Mouse (Mus musculus): ENCODE results near the gene Ctdnep1. TPM values are rescaled to one million over a fixed set of nuclear protein-coding genes. Genes with fewer than 3 reads are reported as not detected.

The Ctdnep1 gene
- polyA plus RNA-seq, 1 experiment from 2014 or later = 24.4 TPM

DNA sequence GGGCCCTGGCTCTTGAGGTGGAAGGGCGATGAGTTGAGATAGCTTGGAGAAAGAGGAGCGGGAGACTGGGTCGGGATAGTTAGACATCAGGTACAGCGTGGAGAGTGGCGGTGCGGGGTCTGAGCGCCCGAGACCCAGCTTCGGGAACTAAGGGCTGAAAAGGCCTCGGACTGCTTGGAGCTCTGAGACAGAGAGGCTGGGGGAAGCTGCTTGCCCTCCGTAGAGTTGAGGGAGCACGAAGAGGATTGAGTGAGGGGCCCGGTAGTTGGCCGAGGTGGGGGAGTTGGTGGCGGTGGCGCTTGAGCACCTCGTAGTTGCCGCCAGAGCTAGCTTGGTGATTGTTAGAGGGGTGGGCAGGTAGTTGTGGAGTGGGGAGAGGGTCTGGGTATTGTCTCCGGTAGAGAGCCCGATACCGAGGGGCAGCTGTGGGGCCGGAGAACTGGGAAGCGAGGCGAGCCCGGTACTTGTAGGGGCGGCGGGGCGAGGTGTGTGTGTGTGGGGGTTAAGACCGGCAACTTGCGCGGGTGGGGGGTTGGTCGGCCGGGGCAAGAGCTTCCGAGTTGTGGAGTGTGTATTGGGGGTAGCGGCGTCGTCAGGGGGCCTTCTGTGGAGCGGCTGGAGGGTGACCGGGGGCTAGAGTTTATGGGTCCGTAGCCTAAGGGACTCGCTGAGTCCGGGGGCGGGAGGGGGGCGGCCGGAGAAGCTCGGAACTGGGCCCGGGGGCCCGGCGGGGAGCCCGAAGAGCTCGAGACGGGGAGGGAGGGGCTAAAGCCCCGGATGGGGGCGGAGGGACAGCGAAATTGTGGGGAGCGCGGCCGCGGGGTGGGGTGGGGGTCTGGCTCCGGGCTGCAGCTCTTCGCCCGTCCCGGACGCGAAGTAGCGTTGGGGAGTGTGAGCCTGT, 15.5 kb downstream of the Ctdnep1 start:
- Histone ChIP-seq H3K9ac (ENCODE audit: low read depth, low read length) (peak overlapping the region; percentile 90), H3K27me3 (ENCODE audit: control insufficient read depth, insufficient read depth, low read depth, low read length) (no peaks in the 10 kb centered on the region), H3K36me3 (ENCODE audit: control insufficient read depth, insufficient read depth, low read length) (peaks cover 7% of the 10 kb centered on the region), H3K27ac (ENCODE audit: low read length) (peak overlapping the region; percentile 90), H3K9me3 (replicated peaks; ENCODE audit: control insufficient read depth, low read length, poor library complexity, severe bottlenecking) (no peaks in the 10 kb centered on the region), H3K4me2 (ENCODE audit: low read length) (peak overlapping the region; percentile 81), H3K4me3 (ENCODE audit: low read depth, low read length) (peak overlapping the region; percentile 90), H3K4me1 (ENCODE audit: control insufficient read depth, insufficient read depth, low read length) (peaks cover 29% of the 10 kb centered on the region)
- 1% methylated on average over 55 of the region's 66 CpGs for WGBS
- ATAC-seq = no peak; the same call in 1 of the 2 replicates

DNA sequence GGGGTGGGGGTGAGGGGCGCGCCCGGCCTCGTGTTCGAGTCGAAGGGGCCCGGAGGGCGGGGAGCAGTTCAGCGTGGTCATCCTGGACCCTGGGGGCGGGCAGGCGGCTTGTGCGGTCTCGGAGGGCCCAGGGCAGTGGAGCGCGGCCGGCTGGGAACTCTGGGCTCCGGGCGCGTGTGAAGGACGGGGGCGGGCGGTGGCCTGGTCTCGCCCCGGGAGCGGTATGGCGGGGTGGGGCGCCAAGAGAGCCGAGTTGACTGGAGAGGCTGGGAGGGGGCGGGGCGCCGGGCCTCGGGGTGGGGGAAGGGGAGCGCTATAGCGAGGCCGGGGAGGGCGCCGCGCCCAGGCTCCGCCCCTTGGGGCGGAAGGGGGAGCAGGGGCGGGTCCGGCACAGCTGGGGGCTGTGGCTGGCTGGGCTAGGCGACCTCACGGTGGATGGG, 16.1 kb downstream of the Ctdnep1 start:
- Histone ChIP-seq H3K36me3 (ENCODE audit: control insufficient read depth, insufficient read depth, low read length) (peaks cover 7% of the 10 kb centered on the region), H3K9ac (ENCODE audit: low read depth, low read length) (peak overlapping the region; percentile 90), H3K4me2 (ENCODE audit: low read length) (peak overlapping the region; percentile 81), H3K4me3 (ENCODE audit: low read depth, low read length) (peak overlapping the region; percentile 90), H3K4me1 (ENCODE audit: control insufficient read depth, insufficient read depth, low read length) (peaks cover 36% of the 10 kb centered on the region), H3K9me3 (replicated peaks; ENCODE audit: control insufficient read depth, low read length, poor library complexity, severe bottlenecking) (no peaks in the 10 kb centered on the region), H3K27ac (ENCODE audit: low read length) (peak overlapping the region; percentile 90), H3K27me3 (ENCODE audit: control insufficient read depth, insufficient read depth, low read depth, low read length) (no peaks in the 10 kb centered on the region)
- no peak for ATAC-seq
- WGBS = under 1% methylated on average over 25 of the region's 44 CpGs

DNA sequence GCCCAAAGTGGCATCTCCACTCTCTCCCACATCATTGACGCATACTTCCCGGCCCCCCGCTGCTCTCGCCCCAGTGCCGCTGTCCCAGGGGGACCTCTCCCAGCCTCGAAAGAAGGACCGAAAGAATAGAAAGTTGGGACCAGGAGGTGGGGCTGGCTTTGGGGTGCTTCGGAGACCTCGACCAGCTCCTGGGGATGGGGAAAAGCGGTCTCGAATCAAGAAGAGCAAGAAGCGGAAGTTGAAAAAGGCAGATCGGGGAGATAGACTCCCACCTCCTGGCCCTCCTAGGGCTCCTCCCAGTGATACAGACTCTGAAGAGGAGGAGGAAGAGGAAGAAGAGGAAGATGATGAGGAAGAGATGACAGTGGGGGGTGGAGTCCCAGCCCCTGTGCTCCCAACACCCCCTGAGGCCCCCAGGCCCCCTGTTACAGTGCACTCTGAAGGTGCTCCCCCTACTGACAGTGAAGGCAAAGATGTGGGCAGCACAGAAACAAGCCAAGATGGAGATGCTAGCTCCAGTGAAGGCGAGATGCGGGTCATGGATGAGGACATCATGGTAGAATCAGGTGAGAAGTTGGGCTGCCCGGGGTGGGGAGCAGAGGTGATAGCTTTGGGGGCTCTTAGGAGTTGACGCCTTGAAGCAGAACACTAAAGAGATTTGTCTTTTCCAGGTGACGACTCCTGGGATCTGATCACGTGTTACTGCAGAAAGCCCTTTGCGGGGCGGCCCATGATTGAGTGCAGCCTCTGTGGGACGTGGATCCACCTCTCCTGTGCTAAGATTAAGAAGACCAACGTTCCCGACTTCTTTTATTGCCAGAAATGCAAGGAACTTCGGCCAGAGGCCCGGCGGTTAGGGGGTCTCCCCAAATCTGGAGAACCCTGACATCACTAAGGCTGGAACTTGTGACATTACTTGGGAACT, 17.9 kb downstream of the Ctdnep1 start:
- H3K4me3 ChIP-seq (ENCODE audit: low read depth, low read length) = no peak overlapping the region
- ATAC-seq = no peak
- H3K9me3 ChIP-seq (replicated peaks; ENCODE audit: control insufficient read depth, low read length, poor library complexity, severe bottlenecking) = no peaks in the 10 kb centered on the region
- H3K27me3 ChIP-seq (ENCODE audit: control insufficient read depth, insufficient read depth, low read depth, low read length) = no peaks in the 10 kb centered on the region
- no peak overlapping the region for H3K4me2 ChIP-seq (ENCODE audit: low read length)
- H3K27ac ChIP-seq (ENCODE audit: low read length) = no peak overlapping the region
- peaks cover 7% of the 10 kb centered on the region for H3K36me3 ChIP-seq (ENCODE audit: control insufficient read depth, insufficient read depth, low read length)
- 91% methylated on average over 27 of the region's 27 CpGs for WGBS
- no peak overlapping the region for H3K9ac ChIP-seq (ENCODE audit: low read depth, low read length)
- H3K4me1 ChIP-seq (ENCODE audit: control insufficient read depth, insufficient read depth, low read length) = peaks cover 44% of the 10 kb centered on the region

DNA sequence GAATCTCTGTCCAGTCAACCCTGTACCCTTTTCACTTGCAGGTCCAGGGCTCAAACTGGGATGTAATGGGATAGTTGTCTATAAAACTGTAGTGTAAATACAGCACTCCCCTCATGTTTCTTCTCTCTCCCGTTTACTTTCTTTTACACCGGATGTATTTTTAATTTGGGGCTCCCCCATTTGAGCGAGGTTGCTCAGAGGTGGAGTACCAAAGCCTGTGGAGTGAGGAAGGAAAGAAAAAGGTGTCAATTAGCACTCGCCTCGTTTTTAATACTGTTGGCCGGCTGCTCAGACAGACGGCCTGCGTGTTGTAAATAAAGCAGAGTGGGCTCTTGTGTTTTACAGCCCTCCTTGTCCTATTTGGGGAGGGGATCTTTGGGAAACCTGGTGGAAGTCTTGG, 18.7 kb downstream of the Ctdnep1 start:
- Histone ChIP-seq H3K4me1 (ENCODE audit: control insufficient read depth, insufficient read depth, low read length) (peaks cover 44% of the 10 kb centered on the region), H3K27me3 (ENCODE audit: control insufficient read depth, insufficient read depth, low read depth, low read length) (no peaks in the 10 kb centered on the region), H3K9ac (ENCODE audit: low read depth, low read length) (no peak overlapping the region), H3K9me3 (replicated peaks; ENCODE audit: control insufficient read depth, low read length, poor library complexity, severe bottlenecking) (no peaks in the 10 kb centered on the region), H3K4me2 (ENCODE audit: low read length) (no peak overlapping the region), H3K4me3 (ENCODE audit: low read depth, low read length) (no peak overlapping the region; the same call in 1 of the 2 replicates), H3K27ac (ENCODE audit: low read length) (peak overlapping the region; percentile 98), H3K36me3 (ENCODE audit: control insufficient read depth, insufficient read depth, low read length) (peaks cover 7% of the 10 kb centered on the region)
- ATAC-seq = no peak
- 87% methylated on average over 8 of the region's 8 CpGs for WGBS

DNA sequence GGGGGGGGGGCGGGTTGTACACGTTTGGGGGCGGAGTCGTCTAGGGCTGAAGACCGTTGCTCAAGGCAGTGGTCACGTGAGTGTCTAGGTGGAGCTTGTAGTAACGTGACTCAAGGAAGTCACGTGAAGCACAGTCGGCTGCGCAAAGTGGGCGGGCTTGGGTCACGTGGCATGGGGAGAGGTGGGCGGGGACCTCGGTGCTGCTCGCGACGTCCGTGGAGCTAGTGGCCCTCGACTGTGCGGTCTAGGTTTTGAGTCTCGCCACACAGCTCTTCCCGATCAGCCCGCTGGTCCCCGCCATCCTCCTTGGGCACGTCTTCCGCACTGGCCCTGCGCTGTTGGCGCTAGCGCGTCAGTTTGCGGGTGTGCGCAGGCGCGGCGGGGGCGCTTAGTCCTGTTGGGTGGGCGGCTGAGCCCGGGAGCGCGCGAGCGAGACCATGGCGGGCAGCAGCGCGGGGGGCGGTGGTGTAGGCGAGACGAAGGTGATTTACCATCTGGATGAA, 19.5 kb downstream of the Ctdnep1 start, which contains the start of gene Dvl2:
Dvl2 (plus strand) TSS at position 200 of the 503 bp plus-strand sequence.
- H3K36me3 ChIP-seq (ENCODE audit: control insufficient read depth, insufficient read depth, low read length) = peaks cover 7% of the 10 kb centered on the region
- no peaks in the 10 kb centered on the region for H3K9me3 ChIP-seq (replicated peaks; ENCODE audit: control insufficient read depth, low read length, poor library complexity, severe bottlenecking)
- peak; percentile 67 for ATAC-seq
- no peaks in the 10 kb centered on the region for H3K27me3 ChIP-seq (ENCODE audit: control insufficient read depth, insufficient read depth, low read depth, low read length)
- peak within 1 kb of the TSS; percentile 98 for H3K27ac ChIP-seq (ENCODE audit: low read length)
- peaks cover 42% of the 10 kb centered on the region for H3K4me1 ChIP-seq (ENCODE audit: control insufficient read depth, insufficient read depth, low read length)
- H3K9ac ChIP-seq (ENCODE audit: low read depth, low read length) = peak within 1 kb of the TSS; percentile 90
- H3K4me3 ChIP-seq (ENCODE audit: low read depth, low read length) = peak within 1 kb of the TSS; percentile 89
- WGBS = under 1% methylated on average over 47 of the region's 48 CpGs
- peak within 1 kb of the TSS; percentile 99 for H3K4me2 ChIP-seq (ENCODE audit: low read length)

DNA sequence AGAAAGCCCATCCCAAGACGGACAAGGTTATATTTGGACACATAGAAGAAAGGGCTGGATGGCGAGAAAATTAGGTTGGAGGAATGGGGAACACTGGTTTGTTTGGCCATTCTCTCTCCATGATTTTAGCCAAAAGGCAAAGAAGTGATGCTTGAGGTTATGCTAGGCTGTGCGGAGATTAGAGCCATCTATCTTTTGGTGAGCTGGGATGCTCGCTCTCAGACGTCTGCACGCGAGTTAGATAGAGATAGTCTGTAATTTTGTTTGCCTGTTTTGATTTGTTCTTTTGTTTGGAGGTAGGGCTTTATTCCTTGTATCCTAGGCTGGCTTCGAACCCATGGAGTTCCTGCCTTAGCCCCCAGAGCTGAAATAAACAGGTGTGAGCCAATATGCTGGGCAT, 20.2 kb downstream of the Ctdnep1 start:
- Histone ChIP-seq H3K36me3 (ENCODE audit: control insufficient read depth, insufficient read depth, low read length) (peaks cover 12% of the 10 kb centered on the region), H3K27ac (ENCODE audit: low read length) (peak overlapping the region; percentile 98), H3K4me2 (ENCODE audit: low read length) (peak overlapping the region; percentile 99), H3K9ac (ENCODE audit: low read depth, low read length) (peak overlapping the region; percentile 90), H3K4me1 (ENCODE audit: control insufficient read depth, insufficient read depth, low read length) (peaks cover 42% of the 10 kb centered on the region), H3K4me3 (ENCODE audit: low read depth, low read length) (peak overlapping the region; percentile 89), H3K9me3 (replicated peaks; ENCODE audit: control insufficient read depth, low read length, poor library complexity, severe bottlenecking) (no peaks in the 10 kb centered on the region), H3K27me3 (ENCODE audit: control insufficient read depth, insufficient read depth, low read depth, low read length) (no peaks in the 10 kb centered on the region)
- 13% methylated on average over 8 of the region's 8 CpGs for WGBS
- no peak for ATAC-seq

DNA sequence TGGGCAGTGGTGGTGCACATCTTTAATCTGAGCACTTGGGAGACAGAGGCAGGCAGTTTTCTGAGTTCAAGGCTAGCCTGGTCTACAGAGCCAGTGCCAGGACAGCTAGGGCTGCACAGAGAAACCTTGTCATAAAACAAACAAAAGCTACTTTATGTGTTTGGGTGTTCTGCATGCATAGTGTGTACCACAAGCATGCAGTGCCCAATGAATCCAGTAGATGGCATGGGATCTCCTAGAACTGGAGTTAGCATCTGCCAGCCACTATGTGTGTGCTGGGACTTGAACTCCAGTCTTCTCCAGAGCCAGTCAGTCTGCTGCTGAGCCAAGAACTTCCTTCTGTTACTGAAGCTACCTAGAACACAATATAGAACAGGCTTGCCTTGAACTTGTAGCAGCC, 20.9 kb downstream of the Ctdnep1 start:
- Histone ChIP-seq H3K4me2 (ENCODE audit: low read length) (peak overlapping the region; percentile 99), H3K27ac (ENCODE audit: low read length) (no peak overlapping the region), H3K4me3 (ENCODE audit: low read depth, low read length) (peak overlapping the region; percentile 89), H3K9ac (ENCODE audit: low read depth, low read length) (no peak overlapping the region), H3K36me3 (ENCODE audit: control insufficient read depth, insufficient read depth, low read length) (peaks cover 18% of the 10 kb centered on the region), H3K9me3 (replicated peaks; ENCODE audit: control insufficient read depth, low read length, poor library complexity, severe bottlenecking) (no peaks in the 10 kb centered on the region), H3K27me3 (ENCODE audit: control insufficient read depth, insufficient read depth, low read depth, low read length) (no peaks in the 10 kb centered on the region), H3K4me1 (ENCODE audit: control insufficient read depth, insufficient read depth, low read length) (peaks cover 42% of the 10 kb centered on the region)
- no peak for ATAC-seq

DNA sequence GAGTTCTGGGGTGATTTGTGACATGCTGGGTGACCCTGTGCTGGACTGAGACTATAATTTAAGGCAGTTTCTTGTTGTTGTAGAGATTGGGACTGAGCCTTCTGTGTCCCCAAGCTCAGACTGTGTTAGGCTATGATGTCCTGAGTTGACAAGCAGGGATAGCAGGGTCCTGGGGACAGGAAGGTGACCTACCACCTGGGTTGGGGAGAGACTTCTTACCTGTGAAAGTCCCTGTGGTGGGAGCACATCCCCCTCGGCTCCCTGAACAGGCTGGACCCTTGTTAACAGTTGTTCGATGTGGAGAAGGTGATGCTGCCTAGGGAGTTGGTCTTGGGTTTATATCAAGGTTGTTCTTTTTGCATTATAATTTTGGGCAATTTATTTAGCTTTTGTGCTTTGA, 21.5 kb downstream of the Ctdnep1 start:
- H3K4me3 ChIP-seq (ENCODE audit: low read depth, low read length) = peak overlapping the region; percentile 89; the same call in 1 of the 2 replicates
- H3K4me2 ChIP-seq (ENCODE audit: low read length) = peak overlapping the region; percentile 99
- peaks cover 41% of the 10 kb centered on the region for H3K4me1 ChIP-seq (ENCODE audit: control insufficient read depth, insufficient read depth, low read length)
- H3K36me3 ChIP-seq (ENCODE audit: control insufficient read depth, insufficient read depth, low read length) = peaks cover 24% of the 10 kb centered on the region
- ATAC-seq = no peak
- WGBS = 95% methylated on average over 2 of the region's 2 CpGs
- no peaks in the 10 kb centered on the region for H3K9me3 ChIP-seq (replicated peaks; ENCODE audit: control insufficient read depth, low read length, poor library complexity, severe bottlenecking)
- H3K27ac ChIP-seq (ENCODE audit: low read length) = no peak overlapping the region
- H3K9ac ChIP-seq (ENCODE audit: low read depth, low read length) = peak overlapping the region; percentile 2; the same call in 1 of the 2 replicates
- H3K27me3 ChIP-seq (ENCODE audit: control insufficient read depth, insufficient read depth, low read depth, low read length) = no peaks in the 10 kb centered on the region
